Mouse (Mus musculus) layer of hippocampus, adult 8-10 months (tissue): ENCODE results near the gene Gm2663. TPM values are rescaled to one million over a fixed set of nuclear protein-coding genes. Genes with fewer than 3 reads are reported as not detected.

ENCODE experiments used
- total RNA-seq, 4 experiments: library from RNA; stranded (reverse); gene quantifications; 2 replicates each; pipeline ENCODE4 v1.2.4; 2022

Gm2663 gene
- total RNA-seq, 4 experiments from 2014 or later, result not detected

Other genes starting within 250 kb of the Gm2663 start
- gene Moxd2, start 112.0 kb downstream of the Gm2663 start, total RNA-seq, result not detected
- not detected for gene Prss58, start 99.1 kb downstream of the Gm2663 start, total RNA-seq
- gene 1700074P13Rik, start 58.9 kb downstream of the Gm2663 start, total RNA-seq, result not detected
- gene Gm4744, start 47.6 kb downstream of the Gm2663 start, total RNA-seq, result not detected
- not detected for gene 1810009J06Rik, start 34.7 kb downstream of the Gm2663 start, total RNA-seq
- not detected for gene 2210010C04Rik, start 36.0 kb upstream of the Gm2663 start, total RNA-seq